Mouse (Mus musculus): ENCODE results near the gene Rnf8. TPM values are rescaled to one million over a fixed set of nuclear protein-coding genes. Genes with fewer than 3 reads are reported as not detected.
A peak's percentile ranks its signal among the peaks of the same experiment; 100 is the strongest.

Rnf8 gene
- polyA plus RNA-seq, 1 experiment: 24.3 TPM

DNA sequence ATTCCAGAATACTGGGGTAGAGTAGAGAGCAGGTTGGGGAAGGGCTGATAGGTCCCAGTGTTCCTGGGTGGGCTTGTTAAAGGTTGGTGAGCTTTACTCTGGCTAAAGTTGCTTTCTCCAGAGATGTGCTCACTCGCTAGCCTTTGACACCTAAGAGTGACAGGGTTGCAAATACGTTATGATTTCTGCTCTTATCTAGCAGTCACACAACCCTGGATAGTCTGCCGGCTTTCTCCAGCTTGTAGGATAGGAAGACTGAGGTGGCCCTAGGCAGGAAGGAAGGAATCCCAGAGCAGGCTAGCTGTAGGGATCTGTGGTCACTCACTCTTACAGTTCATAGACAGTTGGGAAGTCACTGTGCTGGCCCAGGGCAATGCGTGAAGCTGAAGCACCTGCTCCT, 69.7 kb downstream of the Rnf8 start:
- no peak for TF ChIP-seq GATA1 (IDR thresholded peaks at IDR 0.05; ENCODE audit: low read length)

DNA sequence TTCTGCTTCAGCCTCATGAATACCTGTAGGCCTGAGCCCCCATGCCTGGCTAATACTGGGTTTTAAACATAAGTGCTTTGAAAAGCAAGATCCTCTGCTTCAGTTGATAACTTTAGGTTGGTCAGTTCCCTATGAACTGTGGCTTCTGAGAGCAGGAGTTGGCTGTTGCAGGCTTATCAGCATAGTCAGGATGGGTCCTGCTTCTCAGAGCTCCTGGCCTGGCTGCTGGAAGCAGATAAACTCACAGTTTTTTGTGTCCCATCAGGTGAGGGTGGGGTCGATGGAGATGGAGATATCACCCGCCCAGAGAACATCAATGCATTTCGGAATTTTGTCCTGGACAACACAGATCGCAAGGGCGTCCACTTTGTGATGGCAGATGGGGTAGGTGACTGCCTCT, 72.2 kb downstream of the Rnf8 start:
- peak; percentile 78 for TF ChIP-seq GATA1 (IDR thresholded peaks at IDR 0.05; ENCODE audit: low read length)

DNA sequence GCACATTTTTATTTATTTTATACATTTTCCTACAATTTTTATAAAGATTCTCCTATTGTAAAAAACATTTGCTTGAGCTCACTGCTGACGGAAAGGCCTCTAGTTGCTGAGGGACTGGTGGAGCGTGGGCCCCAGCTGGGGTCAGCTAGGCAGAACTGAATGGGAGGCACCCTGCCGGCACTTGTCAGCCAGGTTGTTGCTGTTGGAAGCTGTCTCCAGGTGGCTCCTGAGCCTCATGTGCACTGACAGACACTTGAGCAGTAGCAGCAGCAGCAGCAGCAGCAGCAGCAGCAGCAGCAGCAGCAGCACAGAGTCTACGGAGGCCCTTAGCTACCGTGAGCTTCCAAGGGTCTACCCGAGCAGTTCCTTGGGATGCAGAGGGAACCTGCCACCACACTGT, 72.8 kb downstream of the Rnf8 start:
- no peak for TF ChIP-seq GATA1 (IDR thresholded peaks at IDR 0.05; ENCODE audit: low read length)

DNA sequence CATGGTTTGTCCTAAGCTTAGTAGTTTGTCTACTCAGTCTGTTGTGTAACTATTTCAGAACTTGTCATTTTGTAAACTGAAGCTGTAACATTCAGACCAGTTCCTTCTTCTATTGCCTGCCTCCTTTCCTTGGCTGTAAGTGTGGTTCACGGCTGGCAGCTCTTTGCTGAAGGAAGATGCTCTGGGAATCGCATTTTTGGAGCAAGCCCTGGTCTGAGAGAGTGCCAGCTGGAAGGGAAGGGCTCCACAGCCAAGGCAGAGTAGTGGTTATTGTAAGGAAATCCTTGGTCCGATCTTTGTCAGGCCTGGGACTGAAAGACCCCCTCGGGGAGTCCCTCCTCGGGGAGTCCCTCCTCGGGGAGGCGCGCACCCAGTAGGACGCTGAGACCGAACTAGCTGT, 74.0 kb downstream of the Rnf8 start:
- TF ChIP-seq GATA1 (IDR thresholded peaks at IDR 0.05; ENCODE audit: low read length): no peak

DNA sequence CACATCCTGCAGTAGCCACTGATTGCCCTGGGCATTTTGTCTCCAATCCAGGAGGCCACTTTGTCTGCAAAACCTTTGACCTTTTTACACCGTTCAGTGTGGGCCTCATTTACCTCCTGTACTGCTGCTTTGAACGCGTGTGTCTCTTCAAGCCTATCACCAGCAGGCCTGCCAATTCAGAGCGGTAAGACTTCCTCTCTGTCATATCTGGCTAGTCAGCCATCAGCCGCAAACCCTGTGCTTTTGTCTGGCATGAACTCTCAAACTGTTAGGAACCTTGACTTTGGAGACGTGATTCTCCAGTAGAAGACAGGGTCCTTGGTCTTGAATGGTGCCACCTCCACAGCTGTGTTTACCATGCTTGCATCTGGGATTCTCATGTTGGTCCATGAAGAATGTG, 75.7 kb downstream of the Rnf8 start:
- no peak for TF ChIP-seq GATA1 (IDR thresholded peaks at IDR 0.05; ENCODE audit: low read length)

DNA sequence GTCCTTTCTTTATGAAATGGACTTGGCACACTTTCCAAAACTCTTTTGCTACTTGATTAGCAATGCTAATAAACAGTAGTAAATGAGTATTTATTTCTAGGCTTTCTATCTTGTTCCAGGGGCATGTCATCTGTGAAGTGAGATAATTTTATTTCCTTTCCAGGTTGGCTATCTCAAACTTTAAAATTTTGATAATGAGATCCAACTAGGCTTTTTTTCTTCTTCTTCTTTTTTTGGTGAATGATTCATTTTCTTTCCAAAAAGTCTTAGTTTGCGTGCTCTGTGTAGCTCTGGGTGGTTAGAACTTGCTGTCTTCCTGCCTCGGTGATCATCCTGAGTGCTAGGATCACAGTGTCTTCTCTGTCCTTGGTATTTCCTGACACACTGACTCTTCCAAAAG, 78.2 kb downstream of the Rnf8 start:
- TF ChIP-seq GATA1 (IDR thresholded peaks at IDR 0.05; ENCODE audit: low read length): no peak

DNA sequence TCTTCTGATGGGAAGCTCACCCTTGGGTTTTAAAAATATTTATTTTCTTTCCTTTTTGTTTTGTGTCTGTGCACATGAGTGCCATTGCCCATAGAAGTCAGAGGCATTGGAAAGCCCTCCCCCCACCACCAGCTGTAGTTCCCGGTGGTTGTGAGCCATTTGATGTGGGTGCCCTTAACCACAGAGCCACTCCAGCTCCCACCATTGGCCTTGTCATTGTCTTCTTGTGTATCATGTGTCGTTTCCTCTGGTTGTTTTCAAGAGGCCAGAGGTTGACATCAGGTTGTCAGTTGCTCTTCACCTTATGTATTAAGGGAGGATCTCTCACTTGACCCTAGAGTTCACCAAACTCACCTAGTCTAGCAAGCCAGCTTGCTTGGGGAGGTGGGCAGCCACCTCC, 79.0 kb downstream of the Rnf8 start:
- TF ChIP-seq GATA1 (IDR thresholded peaks at IDR 0.05; ENCODE audit: low read length): no peak

DNA sequence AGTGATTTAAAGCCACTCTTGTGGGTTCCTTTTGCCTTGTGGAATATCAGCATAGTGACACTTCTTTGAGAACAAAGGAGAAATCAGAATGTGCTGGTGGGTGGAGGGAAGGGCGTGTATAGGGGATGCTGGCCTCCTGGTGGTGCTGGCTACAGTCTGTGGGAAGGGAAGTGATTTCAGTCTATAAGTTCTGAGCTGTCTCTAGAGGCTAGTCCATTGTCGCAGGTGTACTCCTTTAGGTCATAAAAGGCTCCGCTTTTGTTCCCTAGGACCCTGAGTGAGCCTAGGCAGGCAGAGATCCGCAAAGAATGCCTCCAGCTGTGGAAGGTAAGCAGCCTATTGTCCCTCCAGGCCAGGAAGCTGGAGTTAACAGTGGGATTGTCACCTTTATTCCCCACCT, 79.9 kb downstream of the Rnf8 start:
- TF ChIP-seq GATA1 (IDR thresholded peaks at IDR 0.05; ENCODE audit: low read length): no peak

Other genes with a start within 250 kb of the Rnf8 start
- gene Pim1, start 124.0 kb upstream of the Rnf8 start, polyA plus RNA-seq (2012): 96.2 and 112 TPM in 2 replicates
- not detected in 2 replicates for gene Gm17657, start 65.2 kb upstream of the Rnf8 start, polyA plus RNA-seq (2012)
- gene Tbc1d22b, start 65.0 kb upstream of the Rnf8 start, polyA plus RNA-seq (2012): 21.4 and 21.5 TPM in 2 replicates
- not detected in 2 replicates for gene Tmem217, start 62.4 kb upstream of the Rnf8 start, polyA plus RNA-seq (2012)
- gene Gm28043, start 86 bp downstream of the Rnf8 start, polyA plus RNA-seq (2012): 0.18 and 0.26 TPM in 2 replicates
- gene Cmtr1, start 45.8 kb downstream of the Rnf8 start, polyA plus RNA-seq (2012): 78.6 and 86.6 TPM in 2 replicates
- 4.5 and 14.4 TPM in 2 replicates for gene Ccdc167, start 102.3 kb downstream of the Rnf8 start, polyA plus RNA-seq (2012)